Mouse (Mus musculus): ENCODE results near the gene Sema3c. TPM values are rescaled to one million over a fixed set of nuclear protein-coding genes. Genes with fewer than 3 reads are reported as not detected.

Sema3c gene
- total RNA-seq, 2 experiments from 2014 or later = 13.3 to 13.7 TPM

- peak in 1 of 2 experiments; percentile 12 for DNase-seq (ENCODE audit: low spot score in 2 of 2)
Observed at GRCm38 (mm10) chr5:17776571-17776970, 202.5 kb downstream of the Sema3c start.

Other genes with a start within 250 kb of the Sema3c start
- gene Speer4f2, start 201.1 kb upstream of the Sema3c start, total RNA-seq (2021) = not detected
- not detected for gene Speer4f1, start 98.2 kb upstream of the Sema3c start, total RNA-seq (2021)